Mouse (Mus musculus): ENCODE measurements around the gene Trappc2l. TPM values are rescaled to one million over a fixed set of nuclear protein-coding genes. Genes with fewer than 3 reads are reported as not detected.
"Not testable (repeated sequence)": the region's sequence is repeated elsewhere in the genome, so short reads cannot be mapped to it uniquely, and the experiment has no call there.

Trappc2l gene
- polyA plus RNA-seq, 1 experiment = 70.2 TPM

- H3K36me3 ChIP-seq (ENCODE audit: control insufficient read depth, insufficient read depth) = peaks cover 43% of the 10 kb centered on the region
- H3K79me2 ChIP-seq (ENCODE audit: control insufficient read depth, insufficient read depth) = peaks cover 57% of the 10 kb centered on the region
- peaks cover 31% of the 10 kb centered on the region for H3K79me3 ChIP-seq (ENCODE audit: low read depth)
- H3K27me3 ChIP-seq (ENCODE audit: control insufficient read depth, insufficient read depth, insufficient read length) = no peaks in the 10 kb centered on the region
- TF ChIP-seq MYOG (IDR thresholded peaks at IDR 0.05; ENCODE audit: control insufficient read depth, extremely low read depth, insufficient read length) (no peak), USF1 (IDR thresholded peaks at IDR 0.05; ENCODE audit: low read depth) (no peak), CTCF (IDR thresholded peaks at IDR 0.05; ENCODE audit: control insufficient read depth, insufficient read depth, insufficient read length) (no peak), CEBPB (IDR thresholded peaks at IDR 0.05; ENCODE audit: low read depth) (no peak), MYOD1 (IDR thresholded peaks at IDR 0.05; ENCODE audit: control insufficient read depth, insufficient read length, low read depth) (no peak), MAX (IDR thresholded peaks at IDR 0.05) (no peak), FOSL1 (IDR thresholded peaks at IDR 0.05; ENCODE audit: insufficient read depth, low read length, poor library complexity, severe bottlenecking) (no peak)
- H3K4me3 ChIP-seq (ENCODE audit: insufficient read depth, poor library complexity, severe bottlenecking) = peak overlapping the region; percentile 95
- peak overlapping the region; percentile 66 for H3ac ChIP-seq (ENCODE audit: control insufficient read depth, insufficient read length, low read depth)
Observed at GRCm38 (mm10) chr8:122568881-122569309, 42.5 kb upstream of the Trappc2l start.

GRCm38 (mm10) chr8:122569329-122569728, 42.1 kb upstream of the Trappc2l start:
- Histone ChIP-seq H3K79me3 (ENCODE audit: low read depth) (peaks cover 31% of the 10 kb centered on the region), H3K79me2 (ENCODE audit: control insufficient read depth, insufficient read depth) (peaks cover 61% of the 10 kb centered on the region), H3K36me3 (ENCODE audit: control insufficient read depth, insufficient read depth) (peaks cover 48% of the 10 kb centered on the region), H3ac (ENCODE audit: control insufficient read depth, insufficient read length, low read depth) (peak overlapping the region; percentile 66), H3K27me3 (ENCODE audit: control insufficient read depth, insufficient read depth, insufficient read length) (no peaks in the 10 kb centered on the region), H3K4me3 (ENCODE audit: insufficient read depth, poor library complexity, severe bottlenecking) (peak overlapping the region; percentile 95)
- TF ChIP-seq FOSL1 (IDR thresholded peaks at IDR 0.05; ENCODE audit: insufficient read depth, low read length, poor library complexity, severe bottlenecking) (no peak), MYOG (IDR thresholded peaks at IDR 0.05; ENCODE audit: control insufficient read depth, extremely low read depth, insufficient read length) (no peak), CEBPB (IDR thresholded peaks at IDR 0.05; ENCODE audit: low read depth) (no peak), USF1 (IDR thresholded peaks at IDR 0.05; ENCODE audit: low read depth) (no peak), MAX (IDR thresholded peaks at IDR 0.05) (no peak), MYOD1 (IDR thresholded peaks at IDR 0.05; ENCODE audit: control insufficient read depth, insufficient read length, low read depth) (no peak), CTCF (IDR thresholded peaks at IDR 0.05; ENCODE audit: control insufficient read depth, insufficient read depth, insufficient read length) (no peak)

GRCm38 (mm10) chr8:122569996-122570395, 41.4 kb upstream of the Trappc2l start:
- TF ChIP-seq FOSL1 (IDR thresholded peaks at IDR 0.05; ENCODE audit: insufficient read depth, low read length, poor library complexity, severe bottlenecking) = no peak
- no peak for TF ChIP-seq CEBPB (IDR thresholded peaks at IDR 0.05; ENCODE audit: low read depth)
- TF ChIP-seq CTCF (IDR thresholded peaks at IDR 0.05; ENCODE audit: control insufficient read depth, insufficient read depth, insufficient read length) = no peak
- TF ChIP-seq MYOG (IDR thresholded peaks at IDR 0.05; ENCODE audit: control insufficient read depth, extremely low read depth, insufficient read length) = no peak
- TF ChIP-seq USF1 (IDR thresholded peaks at IDR 0.05; ENCODE audit: low read depth) = no peak
- TF ChIP-seq MAX (IDR thresholded peaks at IDR 0.05) = no peak
- TF ChIP-seq MYOD1 (IDR thresholded peaks at IDR 0.05; ENCODE audit: control insufficient read depth, insufficient read length, low read depth) = no peak
- Histone ChIP-seq H3K4me3 (ENCODE audit: insufficient read depth, poor library complexity, severe bottlenecking) (no peak overlapping the region), H3K36me3 (ENCODE audit: control insufficient read depth, insufficient read depth) (peaks cover 54% of the 10 kb centered on the region), H3K79me2 (ENCODE audit: control insufficient read depth, insufficient read depth) (peaks cover 68% of the 10 kb centered on the region), H3K27me3 (ENCODE audit: control insufficient read depth, insufficient read depth, insufficient read length) (no peaks in the 10 kb centered on the region), H3K79me3 (ENCODE audit: low read depth) (peaks cover 31% of the 10 kb centered on the region), H3ac (ENCODE audit: control insufficient read depth, insufficient read length, low read depth) (no peak overlapping the region)

GRCm38 (mm10) chr8:122571153-122571552, 40.3 kb upstream of the Trappc2l start:
- Histone ChIP-seq H3K4me3 (ENCODE audit: insufficient read depth, poor library complexity, severe bottlenecking) (no peak overlapping the region), H3K36me3 (ENCODE audit: control insufficient read depth, insufficient read depth) (peaks cover 59% of the 10 kb centered on the region), H3K27me3 (ENCODE audit: control insufficient read depth, insufficient read depth, insufficient read length) (no peaks in the 10 kb centered on the region), H3K79me2 (ENCODE audit: control insufficient read depth, insufficient read depth) (peaks cover 76% of the 10 kb centered on the region), H3K79me3 (ENCODE audit: low read depth) (peaks cover 41% of the 10 kb centered on the region), H3ac (ENCODE audit: control insufficient read depth, insufficient read length, low read depth) (no peak overlapping the region)
- TF ChIP-seq CEBPB (IDR thresholded peaks at IDR 0.05; ENCODE audit: low read depth) (no peak), CTCF (IDR thresholded peaks at IDR 0.05; ENCODE audit: control insufficient read depth, insufficient read depth, insufficient read length) (no peak), USF1 (IDR thresholded peaks at IDR 0.05; ENCODE audit: low read depth) (no peak), MAX (IDR thresholded peaks at IDR 0.05) (no peak), MYOD1 (IDR thresholded peaks at IDR 0.05; ENCODE audit: control insufficient read depth, insufficient read length, low read depth) (no peak), MYOG (IDR thresholded peaks at IDR 0.05; ENCODE audit: control insufficient read depth, extremely low read depth, insufficient read length) (no peak), FOSL1 (IDR thresholded peaks at IDR 0.05; ENCODE audit: insufficient read depth, low read length, poor library complexity, severe bottlenecking) (no peak)

- Histone ChIP-seq H3K79me3 (ENCODE audit: low read depth) (peaks cover 42% of the 10 kb centered on the region), H3ac (ENCODE audit: control insufficient read depth, insufficient read length, low read depth) (no peak overlapping the region), H3K27me3 (ENCODE audit: control insufficient read depth, insufficient read depth, insufficient read length) (no peaks in the 10 kb centered on the region), H3K4me3 (ENCODE audit: insufficient read depth, poor library complexity, severe bottlenecking) (no peak overlapping the region), H3K36me3 (ENCODE audit: control insufficient read depth, insufficient read depth) (peaks cover 59% of the 10 kb centered on the region), H3K79me2 (ENCODE audit: control insufficient read depth, insufficient read depth) (peaks cover 78% of the 10 kb centered on the region)
- TF ChIP-seq USF1 (IDR thresholded peaks at IDR 0.05; ENCODE audit: low read depth) (no peak), FOSL1 (IDR thresholded peaks at IDR 0.05; ENCODE audit: insufficient read depth, low read length, poor library complexity, severe bottlenecking) (no peak), MAX (IDR thresholded peaks at IDR 0.05) (no peak), CEBPB (IDR thresholded peaks at IDR 0.05; ENCODE audit: low read depth) (no peak)
Observed at GRCm38 (mm10) chr8:122571750-122572267, 39.6 kb upstream of the Trappc2l start.

- peaks cover 59% of the 10 kb centered on the region for H3K36me3 ChIP-seq (ENCODE audit: control insufficient read depth, insufficient read depth)
- no peak overlapping the region for H3ac ChIP-seq (ENCODE audit: control insufficient read depth, insufficient read length, low read depth)
- TF ChIP-seq CEBPB (IDR thresholded peaks at IDR 0.05; ENCODE audit: low read depth) (no peak), CTCF (IDR thresholded peaks at IDR 0.05; ENCODE audit: control insufficient read depth, insufficient read depth, insufficient read length) (no peak), FOSL1 (IDR thresholded peaks at IDR 0.05; ENCODE audit: insufficient read depth, low read length, poor library complexity, severe bottlenecking) (no peak), MAX (IDR thresholded peaks at IDR 0.05) (no peak), USF1 (IDR thresholded peaks at IDR 0.05; ENCODE audit: low read depth) (no peak), MYOG (IDR thresholded peaks at IDR 0.05; ENCODE audit: control insufficient read depth, extremely low read depth, insufficient read length) (no peak), MYOD1 (IDR thresholded peaks at IDR 0.05; ENCODE audit: control insufficient read depth, insufficient read length, low read depth) (no peak)
Observed at GRCm38 (mm10) chr8:122572751-122573150, 38.7 kb upstream of the Trappc2l start.

GRCm38 (mm10) chr8:122573176-122573575, 38.3 kb upstream of the Trappc2l start:
- not testable (repeated sequence) for H3ac ChIP-seq (ENCODE audit: control insufficient read depth, insufficient read length, low read depth); H3K4me3 ChIP-seq (ENCODE audit: insufficient read depth, poor library complexity, severe bottlenecking); H3K27me3 ChIP-seq (ENCODE audit: control insufficient read depth, insufficient read depth, insufficient read length)
- Histone ChIP-seq H3K36me3 (ENCODE audit: control insufficient read depth, insufficient read depth) (peaks cover 59% of the 10 kb centered on the region), H3K79me2 (ENCODE audit: control insufficient read depth, insufficient read depth) (peaks cover 75% of the 10 kb centered on the region), H3K79me3 (ENCODE audit: low read depth) (peaks cover 42% of the 10 kb centered on the region)

More at GRCm38 (mm10) chr8:122572751-122573150, 38.7 kb upstream of the Trappc2l start:
- Histone ChIP-seq H3K4me3 (ENCODE audit: insufficient read depth, poor library complexity, severe bottlenecking) (no peak overlapping the region), H3K79me3 (ENCODE audit: low read depth) (peaks cover 42% of the 10 kb centered on the region), H3K79me2 (ENCODE audit: control insufficient read depth, insufficient read depth) (peaks cover 78% of the 10 kb centered on the region), H3K27me3 (ENCODE audit: control insufficient read depth, insufficient read depth, insufficient read length) (no peaks in the 10 kb centered on the region)

Data from C2C12 (cell line).